8 mouse cellular contexts compared by ENCODE assay signal in the genomic region with DNA sequence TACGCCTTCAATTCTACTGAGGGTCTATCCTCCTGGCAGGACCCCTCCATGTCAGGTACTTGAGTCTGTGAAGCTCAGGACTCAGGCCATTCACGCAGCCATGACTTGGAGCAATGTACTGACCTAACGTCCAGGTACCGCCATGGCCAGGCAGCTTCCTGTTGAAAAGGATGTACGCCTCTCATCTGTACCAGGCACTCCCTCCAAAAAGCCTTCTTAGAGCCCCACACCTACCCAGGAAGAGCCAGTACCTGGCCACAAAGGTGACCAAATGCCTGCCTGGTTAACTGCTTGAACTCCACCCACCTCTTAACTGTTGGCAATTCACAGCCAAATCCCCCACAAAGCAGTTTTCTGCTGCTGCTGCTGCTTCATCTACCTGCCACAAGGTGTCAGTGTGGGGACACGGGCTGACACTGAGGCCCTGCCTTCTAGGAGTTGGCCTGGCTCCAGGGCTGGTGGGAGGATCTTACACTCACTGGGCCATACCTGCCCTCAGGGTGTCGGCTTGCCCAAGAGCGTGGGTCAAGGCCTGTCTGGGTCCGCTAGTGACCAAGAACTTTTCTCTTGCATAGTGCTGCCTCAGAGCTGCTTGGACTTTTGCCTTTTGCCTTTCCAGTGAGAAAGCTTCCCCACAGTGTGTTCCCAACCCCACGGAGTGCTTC. TPM values are rescaled to one million over a fixed set of nuclear protein-coding genes. Genes with fewer than 3 reads are reported as not detected.
DNase-seq lines count a peak whose midpoint lies in the region; ATAC-seq and TF ChIP-seq lines count a peak whose summit lies in the region.

No protein-coding gene starts in this region.

- WGBS in heart, embryonic 11.5 days (ENCODE audit: insufficient replicate concordance) = 38% methylated on average over 10 of the region's 10 CpGs
- 39% methylated on average over 10 of the region's 10 CpGs for WGBS in kidney, embryonic 15.5 days

- no peak for TF ChIP-seq POLR2A in bone marrow macrophage, adult 2 months (IDR thresholded peaks at IDR 0.05; ENCODE audit: borderline replicate concordance, low read depth, low read length)
- TF ChIP-seq POLR2A in embryonic fibroblast, embryonic 13.5 days (IDR thresholded peaks at IDR 0.05; ENCODE audit: low read depth, low read length) = no peak

- ATAC-seq in heart, embryonic 11.5 days (replicated peaks; ENCODE audit: insufficient number of reproducible peaks, low FRiP score, low TSS enrichment) = peak; percentile 77; the same call in 1 of the 2 replicates
- ATAC-seq in kidney, embryonic 15.5 days (replicated peaks; ENCODE audit: low FRiP score) = peak; percentile 94
- ATAC-seq in monocyte, adult 5-6 weeks (replicated peaks; ENCODE audit: insufficient number of reproducible peaks, low FRiP score, low TSS enrichment, poor library complexity, severe bottlenecking) = peak; percentile 58; the same call in 1 of the 2 replicates

- no peak overlapping the region for H3K4me3 ChIP-seq in C2C12 (ENCODE audit: insufficient read depth, poor library complexity, severe bottlenecking)
- H3K4me3 ChIP-seq in bone marrow macrophage, adult 2 months (ENCODE audit: insufficient read depth, low read length) = no peak overlapping the region
- no peak overlapping the region for H3K4me3 ChIP-seq in embryonic fibroblast, embryonic 13.5 days (ENCODE audit: insufficient read depth, low read length)
- H3K4me3 ChIP-seq in heart, embryonic 11.5 days (ENCODE audit: low read depth, low read length) = no peak overlapping the region
- no peak overlapping the region for H3K4me3 ChIP-seq in kidney, embryonic 15.5 days (replicated peaks)

- no peaks in the 10 kb centered on the region for H3K9me3 ChIP-seq in heart, embryonic 11.5 days (replicated peaks; ENCODE audit: control insufficient read depth, low read length)
- no peaks in the 10 kb centered on the region for H3K9me3 ChIP-seq in kidney, embryonic 15.5 days (replicated peaks)

- no peaks in the 10 kb centered on the region for H3K79me3 ChIP-seq in C2C12 (ENCODE audit: low read depth)

- peak; percentile 91 for TF ChIP-seq CTCF in C2C12 (IDR thresholded peaks at IDR 0.05; ENCODE audit: control insufficient read depth, insufficient read depth, insufficient read length)
- peak; percentile 92 for TF ChIP-seq CTCF in bone marrow macrophage, adult 2 months (IDR thresholded peaks at IDR 0.05; ENCODE audit: low read depth, low read length)
- TF ChIP-seq CTCF in embryonic fibroblast, embryonic 13.5 days (IDR thresholded peaks at IDR 0.05; ENCODE audit: borderline replicate concordance, insufficient read depth, low read length) = peak; percentile 99

- no peak overlapping the region for H3K4me2 ChIP-seq in heart, embryonic 11.5 days
- no peak overlapping the region; the same call in 1 of the 2 replicates for H3K4me2 ChIP-seq in kidney, embryonic 15.5 days

- no peak overlapping the region for H3K27ac ChIP-seq in bone marrow macrophage, adult 2 months (ENCODE audit: insufficient read depth, low read depth, low read length)
- H3K27ac ChIP-seq in embryonic fibroblast, embryonic 13.5 days (ENCODE audit: insufficient read depth, low read length) = no peak overlapping the region
- H3K27ac ChIP-seq in heart, embryonic 11.5 days (ENCODE audit: low read depth, low read length) = no peak overlapping the region
- H3K27ac ChIP-seq in kidney, embryonic 15.5 days = no peak overlapping the region

- no peak overlapping the region for H3K9ac ChIP-seq in heart, embryonic 11.5 days (ENCODE audit: low read depth, low read length)
- H3K9ac ChIP-seq in kidney, embryonic 15.5 days = no peak overlapping the region

- no peaks in the 10 kb centered on the region for H3K79me2 ChIP-seq in C2C12 (ENCODE audit: control insufficient read depth, insufficient read depth)

- no peaks in the 10 kb centered on the region for H3K27me3 ChIP-seq in C2C12 (ENCODE audit: control insufficient read depth, insufficient read depth, insufficient read length)
- no peaks in the 10 kb centered on the region for H3K27me3 ChIP-seq in heart, embryonic 11.5 days (ENCODE audit: control insufficient read depth, insufficient read depth, low read length)
- H3K27me3 ChIP-seq in kidney, embryonic 15.5 days = no peaks in the 10 kb centered on the region

- DNase-seq in liver = peak; percentile 75
- peak; percentile 38 to 47 for DNase-seq in spleen, postnatal 36 days (ENCODE audit: low spot score in 2 of 2)

- H3ac ChIP-seq in C2C12 (ENCODE audit: control insufficient read depth, insufficient read length, low read depth) = no peak overlapping the region

- H3K36me3 ChIP-seq in C2C12 (ENCODE audit: control insufficient read depth, insufficient read depth) = no peaks in the 10 kb centered on the region
- H3K36me3 ChIP-seq in heart, embryonic 11.5 days (ENCODE audit: control insufficient read depth, insufficient read depth, low read length) = no peaks in the 10 kb centered on the region
- no peaks in the 10 kb centered on the region for H3K36me3 ChIP-seq in kidney, embryonic 15.5 days

- H3K4me1 ChIP-seq in bone marrow macrophage, adult 2 months (ENCODE audit: control insufficient read depth, insufficient read depth, low read length) = peaks cover 18% of the 10 kb centered on the region
- H3K4me1 ChIP-seq in embryonic fibroblast, embryonic 13.5 days (ENCODE audit: control insufficient read depth, insufficient read depth, low read length) = peaks cover 14% of the 10 kb centered on the region
- peaks cover 2% of the 10 kb centered on the region; the same call in 1 of the 2 replicates for H3K4me1 ChIP-seq in heart, embryonic 11.5 days (ENCODE audit: control insufficient read depth, insufficient read depth, low read length)
- H3K4me1 ChIP-seq in kidney, embryonic 15.5 days = peaks cover 11% of the 10 kb centered on the region

TF ChIP-seq in C2C12, 6 proteins besides CTCF, POLR2A, EP300 and RAD21:
- TF ChIP-seq MYOD1 (IDR thresholded peaks at IDR 0.05; ENCODE audit: control insufficient read depth, insufficient read length, low read depth) = no peak
- no peak for TF ChIP-seq MYOG (IDR thresholded peaks at IDR 0.05; ENCODE audit: control insufficient read depth, extremely low read depth, insufficient read length)
- no peak for TF ChIP-seq USF1 (IDR thresholded peaks at IDR 0.05; ENCODE audit: low read depth)
- no peak for TF ChIP-seq MAX (IDR thresholded peaks at IDR 0.05)
- TF ChIP-seq CEBPB (IDR thresholded peaks at IDR 0.05; ENCODE audit: low read depth) = no peak
- no peak for TF ChIP-seq FOSL1 (IDR thresholded peaks at IDR 0.05; ENCODE audit: insufficient read depth, low read length, poor library complexity, severe bottlenecking)

RNA-seq across cellular contexts. Expression of gene Sctr, which starts 26.2 kb away (rescaled TPM):
- polyA plus RNA-seq in C2C12 (2012; fragmentation: generic; extraction: Trizol) = 0.07 TPM
- polyA plus RNA-seq in bone marrow macrophage, adult 2 months (2012; ENCODE audit: insufficient read depth, insufficient read length, missing spikeins) = not detected in 2 replicates
- not detected in 2 replicates for polyA plus RNA-seq in embryonic fibroblast, embryonic 13.5 days (2011; ENCODE audit: insufficient read length, low read depth, missing spikeins)
- polyA plus RNA-seq in heart, embryonic 11.5 days (2014; fragmentation: Nextera tagmentation; extraction: Ambion mirVana) = 0.15 TPM in 1 of 2 replicates, not detected in the other
- polyA plus RNA-seq in kidney, embryonic 15.5 days (2015; fragmentation: Nextera tagmentation; extraction: Ambion mirVana) = 0.63 and 1.2 TPM in 2 replicates
- not detected in 3 replicates for total RNA-seq in monocyte, adult 5-6 weeks (2017)

RNA-seq across cellular contexts. Expression of gene Cfap221, which starts 35.9 kb away (rescaled TPM):
- polyA plus RNA-seq in C2C12 (2012; fragmentation: generic; extraction: Trizol) = not detected
- polyA plus RNA-seq in bone marrow macrophage, adult 2 months (2012; ENCODE audit: insufficient read depth, insufficient read length, missing spikeins) = not detected in 2 replicates
- not detected in 2 replicates for polyA plus RNA-seq in embryonic fibroblast, embryonic 13.5 days (2011; ENCODE audit: insufficient read length, low read depth, missing spikeins)
- polyA plus RNA-seq in heart, embryonic 11.5 days (2014; fragmentation: Nextera tagmentation; extraction: Ambion mirVana) = 0.17 TPM in 1 of 2 replicates, not detected in the other
- 0.06 and 0.08 TPM in 2 replicates for polyA plus RNA-seq in kidney, embryonic 15.5 days (2015; fragmentation: Nextera tagmentation; extraction: Ambion mirVana)
- not detected in 3 replicates for total RNA-seq in monocyte, adult 5-6 weeks (2017)

RNA-seq across cellular contexts. Expression of gene Tmem37, which starts 40.9 kb away (rescaled TPM):
- 38.4 TPM for polyA plus RNA-seq in C2C12 (2012; fragmentation: generic; extraction: Trizol)
- 71.5 and 83.0 TPM in 2 replicates for polyA plus RNA-seq in bone marrow macrophage, adult 2 months (2012; ENCODE audit: insufficient read depth, insufficient read length, missing spikeins)
- 18.7 and 25.9 TPM in 2 replicates for polyA plus RNA-seq in embryonic fibroblast, embryonic 13.5 days (2011; ENCODE audit: insufficient read length, low read depth, missing spikeins)
- polyA plus RNA-seq in heart, embryonic 11.5 days (2014; fragmentation: Nextera tagmentation; extraction: Ambion mirVana) = 19.1 and 19.6 TPM in 2 replicates
- polyA plus RNA-seq in kidney, embryonic 15.5 days (2015; fragmentation: Nextera tagmentation; extraction: Ambion mirVana) = 51.3 and 53.6 TPM in 2 replicates
- total RNA-seq in monocyte, adult 5-6 weeks (2017) = 3.2 to 9.4 TPM (median 8.2 TPM) in 3 replicates
